Mouse (Mus musculus): ENCODE measurements around the gene Spata18. TPM values are rescaled to one million over a fixed set of nuclear protein-coding genes. Genes with fewer than 3 reads are reported as not detected.

The Spata18 gene
- polyA plus RNA-seq, 1 experiment from 2014 or later, result 0.12 TPM

DNA sequence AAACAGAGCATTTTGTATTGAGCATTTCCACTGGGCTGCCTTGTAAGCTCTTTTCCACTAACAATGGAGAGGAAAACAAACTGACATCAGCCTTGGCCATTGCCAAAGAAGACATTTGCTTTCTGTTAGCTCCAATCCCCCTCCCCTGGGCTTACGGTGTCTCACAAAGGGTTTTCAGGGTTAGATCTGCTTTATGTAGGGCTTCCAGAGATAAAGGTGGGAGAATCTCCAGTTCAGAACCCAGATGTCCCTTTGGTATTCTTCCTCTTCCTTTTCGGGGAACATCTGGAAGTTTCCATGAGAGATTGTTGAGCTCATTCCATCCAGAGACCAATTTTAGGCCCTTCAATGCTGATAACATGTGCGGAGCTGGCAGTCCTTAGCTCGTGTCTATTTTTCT lies 74.8 kb downstream of the Spata18 start:
- DNase-seq (ENCODE audit: low spot score, missing footprints) (no peak), ATAC-seq (ENCODE audit: low FRiP score) (no peak)
- WGBS, result 90% methylated on average over 4 of the region's 4 CpGs
- H3K9ac ChIP-seq (ENCODE audit: low read length), result no peak overlapping the region
- no peaks in the 10 kb centered on the region for H3K36me3 ChIP-seq (ENCODE audit: control insufficient read depth, insufficient read depth, low read length)
- no peaks in the 10 kb centered on the region for H3K27me3 ChIP-seq (ENCODE audit: control insufficient read depth, insufficient read depth, low read length)
- no peak overlapping the region for H3K4me2 ChIP-seq
- no peaks in the 10 kb centered on the region for H3K9me3 ChIP-seq (ENCODE audit: control insufficient read depth, low read length)
- H3K4me3 ChIP-seq (ENCODE audit: low read depth, low read length), result no peak overlapping the region
- no peak overlapping the region for H3K27ac ChIP-seq (ENCODE audit: low read depth, low read length)
- H3K4me1 ChIP-seq (ENCODE audit: control insufficient read depth, insufficient read depth, low read length), result no peaks in the 10 kb centered on the region

DNA sequence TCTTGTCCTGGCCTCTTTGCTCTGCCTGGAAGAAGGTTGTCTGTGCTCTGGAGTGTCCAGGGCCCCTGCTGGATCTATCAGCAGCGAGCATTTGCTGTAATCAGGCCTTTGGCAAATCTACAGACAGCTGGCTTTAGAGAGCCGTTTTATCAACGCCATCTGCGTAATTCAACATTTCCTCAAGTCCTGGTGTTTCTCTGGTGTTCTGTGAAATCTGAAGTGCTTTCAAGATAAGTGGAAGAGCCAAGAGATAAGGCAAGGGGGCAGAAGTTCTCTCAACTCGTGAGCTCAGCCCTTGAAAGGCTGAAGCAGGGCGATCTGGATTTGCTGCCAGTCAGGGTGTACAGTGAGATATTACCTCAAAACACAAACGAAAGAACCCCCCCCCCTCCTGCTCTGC lies 77.5 kb downstream of the Spata18 start:
- no peak overlapping the region for H3K27ac ChIP-seq (ENCODE audit: low read depth, low read length)
- no peak for DNase-seq (ENCODE audit: low spot score, missing footprints)

More for the DNA sequence above, 77.5 kb downstream of the Spata18 start:
- Histone ChIP-seq H3K36me3 (ENCODE audit: control insufficient read depth, insufficient read depth, low read length) (no peaks in the 10 kb centered on the region), H3K27me3 (ENCODE audit: control insufficient read depth, insufficient read depth, low read length) (no peaks in the 10 kb centered on the region), H3K9ac (ENCODE audit: low read length) (no peak overlapping the region), H3K4me1 (ENCODE audit: control insufficient read depth, insufficient read depth, low read length) (no peaks in the 10 kb centered on the region), H3K4me3 (ENCODE audit: low read depth, low read length) (no peak overlapping the region), H3K4me2 (no peak overlapping the region), H3K9me3 (ENCODE audit: control insufficient read depth, low read length) (no peaks in the 10 kb centered on the region)
- no peak for ATAC-seq (ENCODE audit: low FRiP score)
- WGBS, result 84% methylated on average over 7 of the region's 7 CpGs

Other genes with a start within 250 kb of the Spata18 start
- gene Cwh43, start 245.3 kb upstream of the Spata18 start, polyA plus RNA-seq (2014; fragmentation: Nextera tagmentation; extraction: Ambion mirVana), result not detected in 2 replicates
- gene Dcun1d4, start 170.4 kb upstream of the Spata18 start, polyA plus RNA-seq (2014; fragmentation: Nextera tagmentation; extraction: Ambion mirVana), result 69.6 and 83.0 TPM in 2 replicates
- gene Lrrc66, start 18.9 kb upstream of the Spata18 start, polyA plus RNA-seq (2014; fragmentation: Nextera tagmentation; extraction: Ambion mirVana), result 0.04 TPM in 1 of 2 replicates, not detected in the other
- gene Sgcb, start 3.6 kb upstream of the Spata18 start, polyA plus RNA-seq (2014; fragmentation: Nextera tagmentation; extraction: Ambion mirVana), result 20.4 and 23.3 TPM in 2 replicates

Data from midbrain, embryonic 11.5 days (tissue).